Mouse (Mus musculus): ENCODE data around the gene Fcna. TPM values are rescaled to one million over a fixed set of nuclear protein-coding genes. Genes with fewer than 3 reads are reported as not detected.

Fcna gene
- polyA plus RNA-seq (2014; fragmentation: Illumina TruSeq; extraction: RNeasy Lipid Tissue Mini Kit (QIAGEN cat#74804); ENCODE audit: low read depth, low replicate concordance), result 1.3 TPM

DNA sequence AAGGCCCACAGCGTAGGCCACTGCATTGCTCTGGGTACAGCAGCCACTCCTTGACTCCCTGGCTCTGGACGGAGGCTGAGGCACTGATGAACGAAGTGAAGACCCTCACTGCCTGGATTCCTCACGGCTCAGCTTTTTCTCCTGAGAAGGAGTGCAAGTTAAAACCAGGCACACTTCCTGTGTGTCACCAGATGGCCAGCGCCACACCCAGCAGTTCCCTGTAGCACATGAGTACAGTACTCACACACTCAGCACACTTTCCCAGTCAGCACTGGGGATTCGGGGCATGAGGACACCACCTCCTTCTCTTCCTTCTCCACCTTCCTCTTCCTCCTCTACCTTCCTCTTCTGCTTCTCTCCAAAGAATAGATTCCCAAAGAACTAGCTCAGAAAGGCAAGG, at the start of gene Fcna:
Gene Fcna (minus strand): TSS at position 220 of the 400 bp plus-strand sequence.

DNA sequence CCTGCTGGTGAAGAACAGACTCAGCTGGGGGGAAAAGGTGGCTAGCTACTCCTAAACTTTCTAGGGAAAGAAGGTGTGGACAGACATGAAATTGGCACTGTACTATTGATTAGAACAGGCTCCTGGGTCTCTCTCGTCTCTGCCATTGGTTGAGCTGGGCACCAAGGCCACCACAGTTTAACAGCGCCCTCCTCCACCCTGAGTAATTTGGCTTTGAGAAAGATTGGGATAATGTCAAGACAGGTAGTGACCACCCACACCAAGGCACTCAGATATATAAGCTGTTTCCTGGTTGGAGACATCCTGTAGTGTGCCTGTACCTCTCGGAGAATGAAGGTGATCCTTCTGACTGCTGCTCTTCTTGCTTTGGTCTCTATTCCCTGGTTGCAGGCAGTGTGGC, 48.7 kb upstream of the Fcna start, which contains the start of gene Lcn6:
Gene Lcn6 (plus strand): TSS at position 301 of the 400 bp plus-strand sequence.

DNA sequence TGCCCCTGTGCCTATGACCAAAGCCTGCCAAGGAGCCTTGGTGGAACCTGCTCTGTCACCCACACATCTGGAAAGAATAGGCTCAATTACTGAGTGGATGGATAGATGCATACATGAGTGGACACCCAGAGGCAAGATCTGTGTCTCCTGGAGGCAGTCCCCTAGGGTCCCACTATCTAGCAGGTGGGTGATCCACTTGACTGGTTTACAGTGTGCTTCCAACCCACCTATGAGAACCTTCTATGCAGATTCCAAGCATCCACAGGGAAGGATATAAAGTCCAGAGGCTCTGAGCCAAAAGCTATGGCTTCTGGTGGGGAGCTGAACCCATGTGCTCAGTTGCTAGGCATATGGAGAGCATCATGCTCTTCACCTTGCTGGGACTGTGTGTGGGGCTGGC, 29.8 kb upstream of the Fcna start, which contains the start of gene Lcn5:
Gene Lcn5 (plus strand): TSS at position 301 of the 400 bp plus-strand sequence.

DNA sequence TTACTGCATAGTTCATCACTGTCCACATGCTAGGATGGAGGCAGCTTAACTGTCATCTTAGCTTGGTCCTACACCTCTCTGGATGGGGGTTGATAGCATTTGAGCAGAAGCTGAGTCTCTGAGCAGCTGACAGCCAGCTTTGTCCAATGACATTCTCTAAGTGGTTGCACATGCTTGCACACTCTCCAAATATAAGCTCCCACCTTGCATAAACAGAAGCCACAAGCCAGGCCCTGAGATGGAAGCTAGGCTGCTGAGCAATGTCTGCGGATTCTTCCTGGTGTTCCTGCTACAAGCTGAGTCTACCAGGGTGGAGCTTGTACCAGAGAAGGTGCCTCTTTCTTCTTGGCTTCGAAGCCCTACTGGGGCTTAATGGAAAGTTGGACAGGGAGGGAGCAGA, 25.1 kb upstream of the Fcna start, which contains the start of gene Lcn8:
Gene Lcn8 (plus strand): TSS at position 219 of the 400 bp plus-strand sequence.

DNA sequence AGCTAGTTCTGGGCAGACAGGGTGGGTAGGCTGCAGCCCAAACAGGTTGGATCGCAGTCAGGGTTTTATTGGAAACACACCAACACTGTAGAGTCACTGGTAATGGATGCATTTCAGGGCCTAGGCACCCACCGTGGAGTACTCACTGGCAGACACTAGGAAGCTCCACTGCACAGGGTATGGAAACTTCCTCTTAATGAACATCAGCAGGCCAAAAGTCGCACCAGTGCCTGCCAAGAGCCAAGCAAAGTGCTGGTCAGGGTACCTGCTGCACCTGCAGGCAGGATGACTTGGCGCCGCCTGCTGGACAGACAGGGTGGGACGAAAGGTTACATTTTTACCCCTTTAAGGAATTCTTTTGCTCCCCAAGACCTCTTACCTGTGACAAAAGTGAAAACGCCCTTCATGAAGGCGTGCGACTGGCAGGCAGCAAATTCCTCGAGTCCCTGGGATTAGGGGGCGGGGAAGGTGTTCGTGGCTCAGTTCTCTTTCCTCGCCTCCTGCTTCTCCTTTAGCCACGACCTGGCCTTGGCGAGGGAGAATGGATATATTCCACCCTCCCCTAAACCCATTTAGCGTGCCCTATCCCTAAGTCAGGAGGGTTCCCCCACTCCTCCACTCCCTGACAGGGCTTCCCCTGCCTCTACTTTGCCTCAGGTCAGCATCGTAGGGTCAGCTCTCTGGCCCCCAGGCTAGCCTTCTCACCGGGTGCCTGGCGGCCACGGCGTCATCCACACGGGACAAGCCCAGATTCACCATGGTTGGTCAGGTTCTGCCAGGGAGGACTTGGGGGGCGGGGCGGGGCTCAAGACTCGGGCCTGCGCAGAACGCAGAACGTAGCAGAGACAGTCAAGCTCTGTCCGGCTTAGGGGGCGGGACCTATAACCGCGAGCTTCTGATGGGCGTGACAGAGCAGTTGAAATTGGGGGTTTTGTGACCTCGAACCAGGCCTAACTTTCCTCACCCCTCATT, 6.3 kb downstream of the Fcna start, which contains the start of gene Tmem141:
Gene Tmem141 (minus strand): TSS at position 777 of the 972 bp plus-strand sequence.

DNA sequence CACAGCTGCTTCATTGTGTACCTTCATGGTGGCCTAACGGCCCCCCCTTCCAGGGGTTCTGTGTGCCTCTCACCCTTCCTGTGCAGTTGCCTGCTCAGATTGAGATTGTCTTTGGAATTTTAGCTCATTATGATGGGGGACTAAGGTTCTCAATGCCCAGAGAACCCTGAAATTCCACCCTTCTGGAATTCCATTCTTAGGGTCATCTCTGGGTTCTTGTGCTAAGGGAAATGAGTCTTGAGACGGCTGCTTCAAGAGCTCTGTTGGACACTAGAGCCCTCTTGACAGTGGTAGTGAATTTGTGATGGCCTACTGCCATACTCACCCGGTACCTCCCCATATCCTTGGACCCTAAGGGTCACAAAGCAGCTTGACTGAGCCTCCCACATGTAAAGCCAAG, 10.3 kb downstream of the Fcna start, which contains the start of gene Ccdc183:
Gene Ccdc183 (minus strand): TSS at position 101 of the 400 bp plus-strand sequence.

DNA sequence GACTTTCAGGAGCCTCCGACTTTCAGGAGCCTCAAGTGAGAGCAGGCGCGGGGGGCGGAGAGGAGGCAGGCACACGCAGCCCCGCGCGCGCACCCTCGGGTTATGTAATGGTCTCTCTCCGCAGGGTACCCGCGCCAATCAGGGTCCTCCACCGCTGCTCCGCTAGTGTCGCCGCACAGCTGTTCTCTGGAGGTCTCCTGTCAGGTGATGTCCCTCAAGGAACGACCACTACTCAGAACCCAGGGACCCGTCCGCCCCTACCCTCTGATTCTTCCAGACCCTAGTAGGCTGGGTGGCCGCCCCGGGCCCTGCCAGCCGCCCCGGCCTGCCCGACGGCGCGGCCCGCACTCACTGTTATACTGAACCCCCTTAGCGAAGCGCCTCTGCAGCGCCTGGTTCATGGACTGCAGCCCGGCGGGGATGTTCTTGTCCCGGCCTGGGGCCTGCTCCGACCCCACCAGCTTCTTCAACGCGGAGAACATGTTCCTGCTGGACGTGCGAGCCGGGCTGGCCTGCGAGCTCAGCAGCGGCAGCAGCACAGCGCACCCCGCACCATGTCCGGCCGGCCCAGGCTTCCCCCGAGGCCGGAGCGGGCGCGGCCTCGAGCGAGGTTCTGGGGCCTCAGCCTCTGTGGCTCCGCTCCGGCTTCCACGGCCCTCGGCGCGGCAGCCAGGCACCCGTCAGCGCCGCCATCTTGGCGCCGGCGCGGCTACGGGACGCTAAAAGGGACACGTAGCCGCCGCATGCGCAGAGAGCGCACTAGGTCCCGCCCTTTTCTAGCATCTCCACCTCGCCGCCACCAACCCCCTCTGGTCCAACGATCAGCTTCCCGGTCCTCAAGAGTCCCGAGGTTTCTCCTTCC, 19.8 kb downstream of the Fcna start, which contains the start of gene Rabl6:
Gene Rabl6 (minus strand): TSS at position 761 of the 862 bp plus-strand sequence.

DNA sequence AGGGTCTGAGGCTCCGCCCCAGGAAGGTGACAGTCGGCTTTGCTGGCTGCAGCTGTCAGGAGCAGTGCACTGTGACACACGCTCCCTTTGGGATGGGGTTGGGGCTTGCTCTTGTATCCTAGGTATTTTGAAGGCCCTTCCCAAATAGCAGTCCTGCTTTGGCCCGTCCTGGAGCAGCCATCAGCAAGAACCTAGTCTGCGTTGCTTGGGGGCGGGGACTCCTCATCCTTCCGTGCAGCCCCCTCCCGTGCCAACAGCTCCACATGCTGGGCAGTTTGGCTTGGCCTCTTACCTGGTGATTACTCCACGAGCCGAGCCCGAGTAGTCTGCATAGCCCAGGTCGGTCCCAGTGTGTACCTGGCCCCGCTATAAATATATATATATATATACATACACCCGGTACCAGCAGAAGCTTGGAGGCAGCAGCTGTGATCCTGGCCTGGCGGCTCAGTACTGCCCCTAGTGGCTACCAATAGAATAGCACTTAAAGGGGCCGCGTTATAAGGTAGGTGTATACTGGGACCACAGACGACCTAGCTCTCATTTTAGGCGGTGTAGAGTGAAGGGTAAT, 46.5 kb downstream of the Fcna start, which contains the start of gene Ajm1:
Gene Ajm1 (minus strand): TSS at position 464 of the 571 bp plus-strand sequence.

Other genes starting within 250 kb of the Fcna start
- gene Entpd2, start 232.2 kb downstream of the Fcna start, polyA plus RNA-seq (2014; fragmentation: Illumina TruSeq; extraction: RNeasy Lipid Tissue Mini Kit (QIAGEN cat#74804); ENCODE audit: low read depth, low replicate concordance), result 1.6 TPM
- 16.0 TPM for gene Npdc1, start 228.7 kb downstream of the Fcna start, polyA plus RNA-seq (2014; fragmentation: Illumina TruSeq; extraction: RNeasy Lipid Tissue Mini Kit (QIAGEN cat#74804); ENCODE audit: low read depth, low replicate concordance)
- not detected for gene Fut7, start 204.8 kb downstream of the Fcna start, polyA plus RNA-seq (2014; fragmentation: Illumina TruSeq; extraction: RNeasy Lipid Tissue Mini Kit (QIAGEN cat#74804); ENCODE audit: low read depth, low replicate concordance)
- gene Abca2, start 199.3 kb downstream of the Fcna start, polyA plus RNA-seq (2014; fragmentation: Illumina TruSeq; extraction: RNeasy Lipid Tissue Mini Kit (QIAGEN cat#74804); ENCODE audit: low read depth, low replicate concordance), result 1.9 TPM
- gene Clic3, start 171.2 kb downstream of the Fcna start, polyA plus RNA-seq (2014; fragmentation: Illumina TruSeq; extraction: RNeasy Lipid Tissue Mini Kit (QIAGEN cat#74804); ENCODE audit: low read depth, low replicate concordance), result not detected
- 1.5 TPM for gene Paxx, start 166.9 kb downstream of the Fcna start, polyA plus RNA-seq (2014; fragmentation: Illumina TruSeq; extraction: RNeasy Lipid Tissue Mini Kit (QIAGEN cat#74804); ENCODE audit: low read depth, low replicate concordance)
- not detected for gene Ptgds, start 158.0 kb downstream of the Fcna start, polyA plus RNA-seq (2014; fragmentation: Illumina TruSeq; extraction: RNeasy Lipid Tissue Mini Kit (QIAGEN cat#74804); ENCODE audit: low read depth, low replicate concordance)
- gene Lcn12, start 134.1 kb downstream of the Fcna start, polyA plus RNA-seq (2014; fragmentation: Illumina TruSeq; extraction: RNeasy Lipid Tissue Mini Kit (QIAGEN cat#74804); ENCODE audit: low read depth, low replicate concordance), result not detected
- 1.3 TPM for gene Fbxw5, start 127.3 kb downstream of the Fcna start, polyA plus RNA-seq (2014; fragmentation: Illumina TruSeq; extraction: RNeasy Lipid Tissue Mini Kit (QIAGEN cat#74804); ENCODE audit: low read depth, low replicate concordance)
- not detected for gene C8g, start 126.3 kb downstream of the Fcna start, polyA plus RNA-seq (2014; fragmentation: Illumina TruSeq; extraction: RNeasy Lipid Tissue Mini Kit (QIAGEN cat#74804); ENCODE audit: low read depth, low replicate concordance)
- gene Traf2, start 81.1 kb downstream of the Fcna start, polyA plus RNA-seq (2014; fragmentation: Illumina TruSeq; extraction: RNeasy Lipid Tissue Mini Kit (QIAGEN cat#74804); ENCODE audit: low read depth, low replicate concordance), result 1.6 TPM
- 3.3 TPM for gene Edf1, start 70.2 kb downstream of the Fcna start, polyA plus RNA-seq (2014; fragmentation: Illumina TruSeq; extraction: RNeasy Lipid Tissue Mini Kit (QIAGEN cat#74804); ENCODE audit: low read depth, low replicate concordance)
- 1.6 TPM for gene Mamdc4, start 53.2 kb downstream of the Fcna start, polyA plus RNA-seq (2014; fragmentation: Illumina TruSeq; extraction: RNeasy Lipid Tissue Mini Kit (QIAGEN cat#74804); ENCODE audit: low read depth, low replicate concordance)
- gene Phpt1, start 52.8 kb downstream of the Fcna start, polyA plus RNA-seq (2014; fragmentation: Illumina TruSeq; extraction: RNeasy Lipid Tissue Mini Kit (QIAGEN cat#74804); ENCODE audit: low read depth, low replicate concordance), result not detected
- not detected for gene Ajm1, start 46.3 kb downstream of the Fcna start, polyA plus RNA-seq (2014; fragmentation: Illumina TruSeq; extraction: RNeasy Lipid Tissue Mini Kit (QIAGEN cat#74804); ENCODE audit: low read depth, low replicate concordance)
- gene Rabl6, start 19.5 kb downstream of the Fcna start, polyA plus RNA-seq (2014; fragmentation: Illumina TruSeq; extraction: RNeasy Lipid Tissue Mini Kit (QIAGEN cat#74804); ENCODE audit: low read depth, low replicate concordance), result 68.8 TPM
- not detected for gene Ccdc183, start 10.4 kb downstream of the Fcna start, polyA plus RNA-seq (2014; fragmentation: Illumina TruSeq; extraction: RNeasy Lipid Tissue Mini Kit (QIAGEN cat#74804); ENCODE audit: low read depth, low replicate concordance)
- 6.4 TPM for gene Tmem141, start 6.0 kb downstream of the Fcna start, polyA plus RNA-seq (2014; fragmentation: Illumina TruSeq; extraction: RNeasy Lipid Tissue Mini Kit (QIAGEN cat#74804); ENCODE audit: low read depth, low replicate concordance)
- gene Lcn8, start 25.1 kb upstream of the Fcna start, polyA plus RNA-seq (2014; fragmentation: Illumina TruSeq; extraction: RNeasy Lipid Tissue Mini Kit (QIAGEN cat#74804); ENCODE audit: low read depth, low replicate concordance), result not detected
- 1.3 TPM for gene Lcn5, start 29.9 kb upstream of the Fcna start, polyA plus RNA-seq (2014; fragmentation: Illumina TruSeq; extraction: RNeasy Lipid Tissue Mini Kit (QIAGEN cat#74804); ENCODE audit: low read depth, low replicate concordance)
- not detected for gene Lcn6, start 48.8 kb upstream of the Fcna start, polyA plus RNA-seq (2014; fragmentation: Illumina TruSeq; extraction: RNeasy Lipid Tissue Mini Kit (QIAGEN cat#74804); ENCODE audit: low read depth, low replicate concordance)
- gene Lcn10, start 54.7 kb upstream of the Fcna start, polyA plus RNA-seq (2014; fragmentation: Illumina TruSeq; extraction: RNeasy Lipid Tissue Mini Kit (QIAGEN cat#74804); ENCODE audit: low read depth, low replicate concordance), result not detected
- 3.4 TPM for gene Obp2a, start 72.0 kb upstream of the Fcna start, polyA plus RNA-seq (2014; fragmentation: Illumina TruSeq; extraction: RNeasy Lipid Tissue Mini Kit (QIAGEN cat#74804); ENCODE audit: low read depth, low replicate concordance)
- gene Bmyc, start 78.7 kb upstream of the Fcna start, polyA plus RNA-seq (2014; fragmentation: Illumina TruSeq; extraction: RNeasy Lipid Tissue Mini Kit (QIAGEN cat#74804); ENCODE audit: low read depth, low replicate concordance), result 15.5 TPM
- gene Obp2b, start 109.0 kb upstream of the Fcna start, polyA plus RNA-seq (2014; fragmentation: Illumina TruSeq; extraction: RNeasy Lipid Tissue Mini Kit (QIAGEN cat#74804); ENCODE audit: low read depth, low replicate concordance), result not detected
- gene Lcn3, start 137.5 kb upstream of the Fcna start, polyA plus RNA-seq (2014; fragmentation: Illumina TruSeq; extraction: RNeasy Lipid Tissue Mini Kit (QIAGEN cat#74804); ENCODE audit: low read depth, low replicate concordance), result not detected
- gene Lcn11, start 149.0 kb upstream of the Fcna start, polyA plus RNA-seq (2014; fragmentation: Illumina TruSeq; extraction: RNeasy Lipid Tissue Mini Kit (QIAGEN cat#74804); ENCODE audit: low read depth, low replicate concordance), result not detected
- gene Gm13539, start 154.2 kb upstream of the Fcna start, polyA plus RNA-seq (2014; fragmentation: Illumina TruSeq; extraction: RNeasy Lipid Tissue Mini Kit (QIAGEN cat#74804); ENCODE audit: low read depth, low replicate concordance), result not detected
- not detected for gene Glt6d1, start 187.8 kb upstream of the Fcna start, polyA plus RNA-seq (2014; fragmentation: Illumina TruSeq; extraction: RNeasy Lipid Tissue Mini Kit (QIAGEN cat#74804); ENCODE audit: low read depth, low replicate concordance)
- gene Lcn9, start 195.1 kb upstream of the Fcna start, polyA plus RNA-seq (2014; fragmentation: Illumina TruSeq; extraction: RNeasy Lipid Tissue Mini Kit (QIAGEN cat#74804); ENCODE audit: low read depth, low replicate concordance), result not detected
- gene Sohlh1, start 219.2 kb upstream of the Fcna start, polyA plus RNA-seq (2014; fragmentation: Illumina TruSeq; extraction: RNeasy Lipid Tissue Mini Kit (QIAGEN cat#74804); ENCODE audit: low read depth, low replicate concordance), result not detected
- gene Kcnt1, start 235.7 kb upstream of the Fcna start, polyA plus RNA-seq (2014; fragmentation: Illumina TruSeq; extraction: RNeasy Lipid Tissue Mini Kit (QIAGEN cat#74804); ENCODE audit: low read depth, low replicate concordance), result 0.41 TPM